Mouse (Mus musculus): ENCODE measurements at regions not wholly inside any gene's neighbourhood (a gene's known extent, or its start where the extent isn't known, plus 50 kb on each side); places are given as distances from the start of the nearest gene placed in this dataset.

- no peak for DNase-seq (ENCODE audit: low read depth in 3 of 3, low spot score in 3 of 3)
- no peak for ATAC-seq (ENCODE audit: insufficient read depth)
- H3K27me3 ChIP-seq (ENCODE audit: control insufficient read depth, insufficient read depth, low read length) = no peaks in the 10 kb centered on the region
- no peak overlapping the region for H3K27ac ChIP-seq
- TF ChIP-seq CTCF (IDR thresholded peaks at IDR 0.05; ENCODE audit: low read depth) = no peak
- TF ChIP-seq EP300 (IDR thresholded peaks at IDR 0.05; ENCODE audit: low read depth) = no peak
- no peak overlapping the region for H3K4me2 ChIP-seq (ENCODE audit: low read depth)
- no peaks in the 10 kb centered on the region for H3K9me3 ChIP-seq (ENCODE audit: control insufficient read depth, low read length)
- H3K9ac ChIP-seq (replicated peaks) = no peak overlapping the region
- WGBS (ENCODE audit: insufficient replicate concordance) = 58% methylated on average over 3 of the region's 3 CpGs
- peaks cover 8 to 13% of the 10 kb centered on the region in 2 experiments; a peak in 3 of 4 replicates for H3K4me1 ChIP-seq (replicated peaks; ENCODE audit: control insufficient read depth in 2 of 2, insufficient read depth in 2 of 2, low read length in 1 of 2)
- H3K4me3 ChIP-seq (ENCODE audit: insufficient read depth in 1 of 2, low read depth in 2 of 2, low read length in 2 of 2) = no peak overlapping the region
- no peaks in the 10 kb centered on the region for H3K36me3 ChIP-seq (replicated peaks; ENCODE audit: control insufficient read depth, insufficient read depth, low read depth)
Measured at GRCm38 (mm10) chr3:146337429-146337828, 67.0 kb upstream of the Ssx2ip start.

DNA sequence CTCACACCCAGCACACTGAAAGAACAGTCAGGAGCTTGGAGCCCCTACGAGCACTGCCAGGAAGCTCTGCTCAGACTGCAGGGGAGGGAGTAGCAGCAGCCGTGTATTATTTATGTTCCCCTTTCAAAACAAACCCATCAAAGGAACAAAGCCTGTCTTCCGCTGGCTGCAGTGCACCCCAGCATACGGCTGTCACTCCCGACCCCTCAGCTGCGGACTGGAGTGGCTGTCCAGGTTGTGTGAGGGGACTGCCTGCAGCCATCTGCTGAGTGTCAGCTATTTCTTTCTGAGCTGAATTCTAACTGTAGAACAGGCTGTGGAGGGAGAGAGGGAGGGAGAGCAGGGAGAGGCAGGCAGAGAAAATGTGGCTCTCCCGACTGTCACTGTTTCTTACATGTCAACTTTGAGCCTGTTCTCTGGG lies 66.6 kb upstream of the Ssx2ip start:
- WGBS (ENCODE audit: insufficient replicate concordance) = 27% methylated on average over 7 of the region's 7 CpGs
- no peaks in the 10 kb centered on the region for H3K27me3 ChIP-seq (ENCODE audit: control insufficient read depth, insufficient read depth, low read length)
- no peak overlapping the region for H3K4me3 ChIP-seq (ENCODE audit: insufficient read depth in 1 of 2, low read depth in 2 of 2, low read length in 2 of 2)
- TF ChIP-seq CTCF (IDR thresholded peaks at IDR 0.05; ENCODE audit: low read depth) (no peak), EP300 (IDR thresholded peaks at IDR 0.05; ENCODE audit: low read depth) (no peak)
- H3K9me3 ChIP-seq (ENCODE audit: control insufficient read depth, low read length) = no peaks in the 10 kb centered on the region
- H3K4me2 ChIP-seq (ENCODE audit: low read depth) = no peak overlapping the region
- ATAC-seq (ENCODE audit: insufficient read depth) = no peak
- no peaks in the 10 kb centered on the region for H3K36me3 ChIP-seq (replicated peaks; ENCODE audit: control insufficient read depth, insufficient read depth, low read depth)
- no peak overlapping the region for H3K9ac ChIP-seq (replicated peaks)
- H3K27ac ChIP-seq = no peak overlapping the region
- H3K4me1 ChIP-seq (replicated peaks; ENCODE audit: control insufficient read depth in 2 of 2, insufficient read depth in 2 of 2, low read length in 1 of 2) = peaks cover 6 to 11% of the 10 kb centered on the region in 2 experiments; a peak in 3 of 4 replicates
- DNase-seq (ENCODE audit: low read depth in 3 of 3, low spot score in 3 of 3) = no peak

GRCm38 (mm10) chr3:146338445-146338844 lies 66.0 kb upstream of the Ssx2ip start:
- H3K27ac ChIP-seq = no peak overlapping the region
- DNase-seq (ENCODE audit: low read depth in 3 of 3, low spot score in 3 of 3) = no peak
- ATAC-seq (ENCODE audit: insufficient read depth) = no peak
- no peak overlapping the region for H3K9ac ChIP-seq (replicated peaks)
- 71% methylated on average over 9 of the region's 9 CpGs for WGBS (ENCODE audit: insufficient replicate concordance)
- no peak overlapping the region for H3K4me2 ChIP-seq (ENCODE audit: low read depth)
- H3K36me3 ChIP-seq (replicated peaks; ENCODE audit: control insufficient read depth, insufficient read depth, low read depth) = no peaks in the 10 kb centered on the region
- H3K9me3 ChIP-seq (ENCODE audit: control insufficient read depth, low read length) = no peaks in the 10 kb centered on the region
- no peaks in the 10 kb centered on the region for H3K27me3 ChIP-seq (ENCODE audit: control insufficient read depth, insufficient read depth, low read length)
- H3K4me1 ChIP-seq (replicated peaks; ENCODE audit: control insufficient read depth in 2 of 2, insufficient read depth in 2 of 2, low read length in 1 of 2) = peaks cover 5% of the 10 kb centered on the region in 2 experiments; a peak in 2 of 4 replicates
- no peak for TF ChIP-seq CTCF (IDR thresholded peaks at IDR 0.05; ENCODE audit: low read depth)
- TF ChIP-seq EP300 (IDR thresholded peaks at IDR 0.05; ENCODE audit: low read depth) = no peak
- no peak overlapping the region for H3K4me3 ChIP-seq (ENCODE audit: insufficient read depth in 1 of 2, low read depth in 2 of 2, low read length in 2 of 2)

DNA sequence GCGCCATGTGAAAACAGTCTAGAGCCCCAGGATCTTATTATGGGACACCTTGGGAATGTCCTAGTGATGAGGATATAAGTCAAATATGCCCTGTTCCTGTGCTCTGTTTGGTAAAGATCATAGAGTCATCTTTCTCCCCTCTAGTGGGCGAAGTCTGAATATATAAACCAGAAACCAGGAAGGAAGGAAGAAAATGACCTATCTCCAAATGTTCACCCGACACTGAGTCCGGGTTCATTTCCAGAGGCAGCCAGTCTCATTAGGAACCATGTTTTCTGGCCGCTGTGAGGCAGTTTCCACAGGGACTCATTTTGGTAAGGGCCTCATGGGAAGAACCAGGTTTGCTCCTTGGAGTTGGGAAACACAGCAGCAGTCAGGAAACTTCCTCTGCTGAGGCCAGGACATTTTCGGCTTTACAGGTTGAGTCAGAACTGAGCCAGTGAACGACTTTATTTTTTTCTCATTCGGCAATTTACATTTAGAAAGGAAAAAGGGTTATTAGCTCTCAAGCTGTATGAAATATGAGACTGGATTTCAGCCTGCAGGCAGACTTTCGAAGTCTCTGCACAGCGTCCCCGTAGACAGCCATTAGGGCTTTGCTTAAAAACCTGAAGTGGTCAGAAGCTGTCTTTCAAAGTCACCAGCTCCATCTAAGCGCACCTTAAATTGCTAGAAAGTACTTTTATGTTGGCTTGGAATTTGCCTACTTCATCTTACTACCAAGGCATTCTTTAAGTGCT lies 64.0 kb upstream of the Ssx2ip start:
- 56% methylated on average over 12 of the region's 12 CpGs for WGBS (ENCODE audit: insufficient replicate concordance)
- ATAC-seq (ENCODE audit: insufficient read depth) (no peak), DNase-seq (ENCODE audit: low read depth in 3 of 3, low spot score in 3 of 3) (no peak)
- TF ChIP-seq CTCF (IDR thresholded peaks at IDR 0.05; ENCODE audit: low read depth) (no peak), EP300 (IDR thresholded peaks at IDR 0.05; ENCODE audit: low read depth) (no peak)
- H3K9ac ChIP-seq (replicated peaks) = no peak overlapping the region
- H3K4me3 ChIP-seq (ENCODE audit: insufficient read depth in 1 of 2, low read depth in 2 of 2, low read length in 2 of 2) = no peak overlapping the region
- H3K9me3 ChIP-seq (ENCODE audit: control insufficient read depth, low read length) = no peaks in the 10 kb centered on the region
- no peaks in the 10 kb centered on the region for H3K27me3 ChIP-seq (ENCODE audit: control insufficient read depth, insufficient read depth, low read length)
- peaks cover 4 to 5% of the 10 kb centered on the region in 2 experiments; a peak in 1 of 4 replicates for H3K4me1 ChIP-seq (replicated peaks; ENCODE audit: control insufficient read depth in 2 of 2, insufficient read depth in 2 of 2, low read length in 1 of 2)
- H3K27ac ChIP-seq = no peak overlapping the region
- no peak overlapping the region for H3K4me2 ChIP-seq (ENCODE audit: low read depth)
- no peaks in the 10 kb centered on the region for H3K36me3 ChIP-seq (replicated peaks; ENCODE audit: control insufficient read depth, insufficient read depth, low read depth)

DNA sequence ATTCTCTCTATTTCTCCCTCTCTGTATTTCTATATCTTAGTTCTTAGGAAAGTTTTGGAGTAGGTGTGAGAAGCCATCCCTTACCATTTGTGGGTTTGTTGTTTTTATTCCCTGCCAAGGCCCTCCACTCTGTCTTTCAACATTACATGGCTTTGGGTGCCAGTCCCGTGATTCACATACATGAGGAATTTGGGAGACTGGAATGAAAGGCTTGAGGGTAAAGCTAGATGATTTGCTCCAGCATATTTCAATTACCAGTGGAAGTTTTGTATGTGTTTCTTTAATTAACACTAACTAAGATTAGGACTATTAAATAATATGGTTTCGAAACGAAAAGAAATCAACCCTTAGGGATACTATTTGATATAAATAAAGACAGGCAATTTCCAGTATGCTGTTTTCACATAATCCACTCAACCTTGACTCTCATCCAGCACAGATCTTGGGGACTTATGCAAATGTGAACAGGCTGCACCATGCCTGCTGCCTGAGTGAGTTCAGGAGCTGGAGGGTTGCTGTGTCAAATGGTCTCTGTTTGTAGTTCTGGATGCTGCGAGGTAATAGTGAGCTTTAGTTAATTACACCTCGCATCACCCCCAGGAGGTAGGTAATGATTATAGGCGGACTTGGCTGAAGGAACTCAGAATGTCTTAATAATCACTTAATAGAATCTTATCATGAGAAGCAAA lies 62.6 kb upstream of the Ssx2ip start:
- WGBS (ENCODE audit: insufficient replicate concordance) = 68% methylated on average over 6 of the region's 6 CpGs
- no peak for DNase-seq (ENCODE audit: low read depth in 3 of 3, low spot score in 3 of 3)

More for the DNA sequence above, 62.6 kb upstream of the Ssx2ip start:
- no peaks in the 10 kb centered on the region for H3K27me3 ChIP-seq (ENCODE audit: control insufficient read depth, insufficient read depth, low read length)
- no peak overlapping the region for H3K4me2 ChIP-seq (ENCODE audit: low read depth)
- no peak overlapping the region for H3K27ac ChIP-seq
- no peak for ATAC-seq (ENCODE audit: insufficient read depth)
- no peaks in the 10 kb centered on the region for H3K9me3 ChIP-seq (ENCODE audit: control insufficient read depth, low read length)
- no peak overlapping the region for H3K9ac ChIP-seq (replicated peaks)
- TF ChIP-seq EP300 (IDR thresholded peaks at IDR 0.05; ENCODE audit: low read depth) = no peak
- no peak for TF ChIP-seq CTCF (IDR thresholded peaks at IDR 0.05; ENCODE audit: low read depth)
- no peaks in the 10 kb centered on the region for H3K36me3 ChIP-seq (replicated peaks; ENCODE audit: control insufficient read depth, insufficient read depth, low read depth)
- H3K4me3 ChIP-seq (ENCODE audit: insufficient read depth in 1 of 2, low read depth in 2 of 2, low read length in 2 of 2) = no peak overlapping the region
- H3K4me1 ChIP-seq (replicated peaks; ENCODE audit: control insufficient read depth in 2 of 2, insufficient read depth in 2 of 2, low read length in 1 of 2) = peaks cover 5 to 6% of the 10 kb centered on the region in 2 experiments; a peak in 1 of 4 replicates
